10 mouse cellular contexts compared by ENCODE assay signal in genomic region chr15:85016951-85017664, GRCm38 (mm10). TPM values are rescaled to one million over a fixed set of nuclear protein-coding genes. Genes with fewer than 3 reads are reported as not detected.
DNase-seq lines count a peak whose midpoint lies in the region; ATAC-seq lines count a peak whose summit lies in the region.
"Had no signal": no experiment of that assay in that cellular context is flagged by ENCODE, and none has a peak within 500 bp of the region (broad histone marks: within the 10 kb centered on the region; RNA-seq: fewer than 3 reads in every experiment).

Gene Upk3a, plus strand, starts transcription at chr15:85017141.

- peaks cover 16% of the 10 kb centered on the region for H3K4me1 ChIP-seq in heart, embryonic 11.5 days (ENCODE audit: control insufficient read depth, insufficient read depth, low read length)
- no peaks in the 10 kb centered on the region for H3K4me1 ChIP-seq in forebrain, embryonic 14.5 days (ENCODE audit: control insufficient read depth, insufficient read depth, low read length)
- peaks cover 7% of the 10 kb centered on the region for H3K4me1 ChIP-seq in midbrain, embryonic 13.5 days (replicated peaks)

- H3K9ac ChIP-seq in heart, embryonic 11.5 days (ENCODE audit: low read depth, low read length): 0 out of 2 replicates have a peak within 1 kb of the TSS, but pooled peaks have one; percentile 6
- no peak within 1 kb of the TSS for H3K9ac ChIP-seq in forebrain, embryonic 14.5 days (ENCODE audit: low read length)
- H3K9ac ChIP-seq in midbrain, embryonic 13.5 days (replicated peaks): no peak within 1 kb of the TSS

- peak within 1 kb of the TSS; percentile 25 for H3K4me2 ChIP-seq in heart, embryonic 11.5 days
- peak within 1 kb of the TSS; percentile 23 for H3K4me2 ChIP-seq in forebrain, embryonic 14.5 days (ENCODE audit: low read length)
- H3K4me2 ChIP-seq in midbrain, embryonic 13.5 days (replicated peaks): peak within 1 kb of the TSS; percentile 43

- H3K36me3 ChIP-seq in heart, embryonic 11.5 days (ENCODE audit: control insufficient read depth, insufficient read depth, low read length): no peaks in the 10 kb centered on the region
- no peaks in the 10 kb centered on the region for H3K36me3 ChIP-seq in forebrain, embryonic 14.5 days (ENCODE audit: control insufficient read depth, insufficient read depth, low read length)
- H3K36me3 ChIP-seq in midbrain, embryonic 13.5 days: no peaks in the 10 kb centered on the region

- H3K27me3 ChIP-seq in heart, embryonic 11.5 days (ENCODE audit: control insufficient read depth, insufficient read depth, low read length): peaks cover 15% of the 10 kb centered on the region
- no peaks in the 10 kb centered on the region for H3K27me3 ChIP-seq in forebrain, embryonic 14.5 days (replicated peaks; ENCODE audit: control insufficient read depth, insufficient read depth, low read length)
- peaks cover 26% of the 10 kb centered on the region for H3K27me3 ChIP-seq in midbrain, embryonic 13.5 days

- DNase-seq in heart, postnatal 4 days: no peak
- DNase-seq in forebrain, embryonic 14.5 days (ENCODE audit: low spot score): no peak
- peak; percentile 71 for DNase-seq in kidney, postnatal 10 days
- no peak for DNase-seq in adrenal gland, postnatal 10 days
- DNase-seq in gastrocnemius, postnatal 10 days: no peak
- no peak for DNase-seq in layer of hippocampus, adult 18-20 months (ENCODE audit: low spot score in 2 of 2)

- no peak for ATAC-seq in heart, embryonic 11.5 days (replicated peaks; ENCODE audit: insufficient number of reproducible peaks, low FRiP score, low TSS enrichment)
- no peak for ATAC-seq in forebrain, embryonic 14.5 days
- ATAC-seq in midbrain, embryonic 13.5 days: peak; percentile 50; the same call in 1 of the 2 replicates

- no peak within 1 kb of the TSS for H3K4me3 ChIP-seq in heart, embryonic 11.5 days (ENCODE audit: low read depth, low read length)
- no peak within 1 kb of the TSS for H3K4me3 ChIP-seq in forebrain, embryonic 14.5 days (ENCODE audit: low read depth, low read length)
- 0 out of 2 replicates have a peak within 1 kb of the TSS, but pooled peaks have one; percentile 1 for H3K4me3 ChIP-seq in midbrain, embryonic 13.5 days (replicated peaks)

- H3K27ac ChIP-seq in heart, embryonic 11.5 days (ENCODE audit: low read depth, low read length): no peak within 1 kb of the TSS
- peak within 1 kb of the TSS; percentile 69; the same call in 1 of the 2 replicates for H3K27ac ChIP-seq in forebrain, embryonic 14.5 days (ENCODE audit: low read depth, low read length)
- no peak within 1 kb of the TSS for H3K27ac ChIP-seq in midbrain, embryonic 13.5 days

- WGBS in heart, embryonic 11.5 days (ENCODE audit: insufficient replicate concordance): 5% methylated on average over 21 of the region's 21 CpGs
- 8% methylated on average over 21 of the region's 21 CpGs for WGBS in forebrain, embryonic 14.5 days
- WGBS in midbrain, embryonic 13.5 days: 8% methylated on average over 21 of the region's 21 CpGs

- no peaks in the 10 kb centered on the region for H3K9me3 ChIP-seq in heart, embryonic 11.5 days (replicated peaks; ENCODE audit: control insufficient read depth, low read length)
- H3K9me3 ChIP-seq in forebrain, embryonic 14.5 days (replicated peaks; ENCODE audit: control insufficient read depth, low read length): no peaks in the 10 kb centered on the region
- H3K9me3 ChIP-seq in midbrain, embryonic 13.5 days: no peaks in the 10 kb centered on the region

RNA-seq across cellular contexts. Expression of gene Upk3a, which starts in this region (rescaled TPM):
- not detected in 2 replicates for polyA plus RNA-seq in heart, embryonic 11.5 days (2014; fragmentation: Nextera tagmentation; extraction: Ambion mirVana)
- total RNA-seq in heart, postnatal 4 days (2021): not detected
- polyA plus RNA-seq in forebrain, embryonic 14.5 days (2014; fragmentation: Nextera tagmentation; extraction: Ambion mirVana): 1.1 and 1.3 TPM in 2 replicates
- polyA plus RNA-seq in midbrain, embryonic 13.5 days (2015; fragmentation: Nextera tagmentation; extraction: Ambion mirVana): 0.39 and 0.43 TPM in 2 replicates
- not detected for total RNA-seq in adrenal gland, postnatal 10 days (2021)
- not detected for total RNA-seq in gastrocnemius, postnatal 10 days (2021)
- total RNA-seq in layer of hippocampus, adult 18-20 months (2021): under 1 TPM in 1 of 2 experiments, not detected in 1; 0.40 TPM
- total RNA-seq: MEL; neutrophil, adult 5-6 weeks had no signal

Comparison
In these comparisons a context has a peak if more than half of its experiments do, and no peak if none do; other contexts are left out.
1. Peak in ATAC-seq, H3K4me3 ChIP-seq and H3K4me2 ChIP-seq in midbrain, embryonic 13.5 days; RNA of the gene not detected or under 1 TPM.